Mouse (Mus musculus) G1E-ER4 (cell line): ENCODE measurements around the gene Klk1b4. TPM values are rescaled to one million over a fixed set of nuclear protein-coding genes. Genes with fewer than 3 reads are reported as not detected.
A peak's percentile ranks its signal among the peaks of the same experiment; 100 is the strongest.
"Not testable (repeated sequence)": the region's sequence is repeated elsewhere in the genome, so short reads cannot be mapped to it uniquely, and the experiment has no call there.

Experiments used
- GATA1 ChIP-seq: IDR thresholded peaks from one replicate; pipeline ENCODE4 v1.8.0; 2012; ENCODE audit warnings: low read length, inconsistent platforms
- polyA plus RNA-seq: library from polyadenylated mRNA; stranded (reverse); fragments of >175 nt; gene quantifications from 2 replicates; pipeline ENCODE4 v1.2.3, GENCODE M21; 2012

The Klk1b4 gene
- polyA plus RNA-seq, result not detected in 2 replicates

DNA sequence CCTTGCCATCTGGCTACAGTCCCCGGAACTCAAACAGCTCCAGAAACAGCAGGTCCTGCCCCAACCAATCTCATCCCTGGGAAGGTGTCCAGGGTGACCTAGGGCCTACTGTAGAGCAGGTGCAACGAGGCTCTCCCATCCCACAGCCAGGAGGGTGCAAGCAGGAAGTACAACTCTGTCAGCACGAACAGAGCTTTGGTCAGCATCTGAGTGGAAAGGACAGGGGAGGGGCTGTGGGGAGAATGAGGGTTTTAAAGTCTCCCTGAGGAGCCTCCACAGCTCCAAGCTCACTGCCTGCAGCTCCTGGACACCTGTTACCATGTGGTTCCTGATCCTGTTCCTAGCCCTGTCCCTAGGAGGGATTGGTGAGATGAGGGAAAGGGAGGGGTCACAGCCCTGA lies at the start of gene Klk1b4:
Klk1b4 (plus strand) TSS at position 301 of the 400 bp plus-strand sequence.
- TF ChIP-seq GATA1, result not testable (repeated sequence)

GRCm38 (mm10) chr7:44179299-44180045 lies 27.8 kb upstream of the Klk1b4 start:
- no peak for TF ChIP-seq GATA1

- TF ChIP-seq GATA1, result not testable (repeated sequence)
Observed at GRCm38 (mm10) chr7:44187936-44188335, 19.3 kb upstream of the Klk1b4 start, which contains the start of gene Klk1b24. Gene Klk1b24 (plus strand): TSS chr7:44188236.

DNA sequence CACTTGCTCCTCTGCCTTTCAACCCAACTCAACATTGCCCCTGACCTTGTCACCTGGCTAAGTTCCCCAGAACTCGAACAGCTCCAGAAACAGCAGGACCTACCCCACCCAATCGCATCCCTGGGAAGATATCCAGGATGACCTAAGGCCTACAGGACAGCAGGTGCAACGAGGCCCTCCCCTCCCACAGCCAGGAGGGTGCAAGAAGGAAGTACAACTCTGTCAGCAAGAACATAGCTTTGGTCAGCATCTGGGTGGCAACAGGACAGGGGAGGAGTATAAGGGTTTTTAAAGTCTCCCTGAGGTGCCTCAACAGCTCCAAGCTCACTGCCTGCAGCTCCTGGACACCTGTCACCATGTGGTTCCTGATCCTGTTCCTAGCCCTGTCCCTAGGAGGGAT lies 9.3 kb upstream of the Klk1b4 start, which contains the start of gene Klk1b3:
Klk1b3 (plus strand) TSS at position 301 of the 400 bp plus-strand sequence.
- no peak for TF ChIP-seq GATA1

- no peak for TF ChIP-seq GATA1
Observed at GRCm38 (mm10) chr7:44208307-44208706, 1.1 kb downstream of the Klk1b4 start.

DNA sequence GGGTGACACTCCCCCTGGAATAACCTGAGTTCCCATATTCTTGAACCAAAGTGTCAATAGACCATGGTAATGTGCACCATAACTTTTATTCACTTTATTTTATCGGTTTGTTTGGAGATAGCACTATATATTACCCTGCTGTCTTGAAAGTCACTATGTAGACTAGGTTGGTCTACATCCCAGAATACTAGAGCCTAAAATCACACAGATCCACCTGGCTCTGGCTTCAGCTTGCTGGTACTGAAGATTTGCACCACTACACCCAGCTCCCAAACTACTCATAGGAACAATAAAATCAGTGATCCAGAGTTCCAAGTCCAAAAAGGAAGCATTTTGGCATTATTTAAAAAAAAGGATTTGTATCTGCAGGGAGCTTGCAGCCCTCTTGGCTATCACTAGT lies 8.4 kb downstream of the Klk1b4 start, which contains the start of gene Klk1b5:
Klk1b5 (plus strand) TSS at position 301 of the 400 bp plus-strand sequence.
- no peak for TF ChIP-seq GATA1

GRCm38 (mm10) chr7:44225076-44225475 lies 17.8 kb downstream of the Klk1b4 start, which contains the start of gene Klk1:
Gene Klk1 (plus strand): TSS chr7:44225360.
- no peak for TF ChIP-seq GATA1

- no peak for TF ChIP-seq GATA1
Observed at GRCm38 (mm10) chr7:44235909-44236308, 28.7 kb downstream of the Klk1b4 start, which contains the start of gene Gm36864. Gene Gm36864 (plus strand): TSS chr7:44236177.

DNA sequence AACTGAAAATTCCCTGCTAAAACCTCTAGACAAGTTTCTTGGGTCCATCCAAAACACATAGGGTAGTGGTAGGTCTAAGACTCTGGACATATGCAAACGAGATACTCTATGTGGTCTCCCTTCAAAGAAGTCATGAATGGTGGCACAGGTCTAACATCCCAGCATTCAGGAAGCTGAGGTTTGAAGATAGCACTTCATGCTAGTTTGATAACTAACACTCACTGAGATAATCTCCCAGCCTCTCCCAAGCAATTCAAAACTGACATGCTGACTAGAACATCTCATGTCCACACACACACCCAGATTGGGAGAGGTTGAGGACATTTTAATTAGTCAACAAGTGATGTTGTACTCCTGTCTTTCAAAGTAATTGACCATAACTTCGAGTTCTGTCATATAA lies 32.7 kb downstream of the Klk1b4 start:
- peak; percentile 64 for TF ChIP-seq GATA1

DNA sequence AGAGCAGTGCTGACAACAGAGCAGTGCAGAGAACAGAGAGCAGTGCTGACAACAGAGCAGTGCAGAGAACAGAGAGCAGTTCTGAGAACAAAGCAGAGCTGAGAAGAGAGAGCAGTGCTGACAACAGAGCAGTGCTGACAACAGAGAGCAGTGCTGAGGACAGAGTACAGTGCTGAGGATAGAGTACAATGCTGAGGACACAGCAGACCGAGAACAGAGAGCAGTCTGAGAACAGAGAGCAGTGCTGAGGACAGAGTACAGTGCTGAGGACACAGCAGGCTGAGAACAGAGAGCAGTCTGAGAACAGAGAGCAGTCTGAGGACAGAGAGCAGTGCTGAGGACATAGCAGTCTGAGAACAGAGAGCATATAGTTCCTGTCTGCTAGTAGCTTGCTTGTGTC lies 33.5 kb downstream of the Klk1b4 start:
- no peak for TF ChIP-seq GATA1

DNA sequence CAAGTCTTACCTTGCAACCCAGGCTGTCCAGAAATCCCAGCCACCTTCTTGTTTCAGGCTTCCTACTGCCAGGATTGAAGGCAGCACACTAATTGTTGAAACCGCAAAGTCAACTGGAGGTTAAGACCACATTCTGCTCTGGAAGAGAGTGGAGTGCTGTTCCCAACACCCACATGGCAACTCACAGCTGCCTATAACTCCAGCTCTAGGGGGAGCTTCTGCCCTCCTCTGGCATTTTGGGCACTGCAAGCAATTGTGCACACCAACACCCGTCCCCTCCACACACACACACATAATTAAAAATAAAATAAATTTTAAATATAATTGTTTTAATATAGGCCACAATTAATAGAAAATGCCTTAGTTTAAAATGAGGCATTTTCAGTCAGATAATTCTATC lies 33.9 kb downstream of the Klk1b4 start:
- TF ChIP-seq GATA1, result no peak

- TF ChIP-seq GATA1, result no peak
Observed at GRCm38 (mm10) chr7:44244080-44244479, 36.8 kb downstream of the Klk1b4 start.

DNA sequence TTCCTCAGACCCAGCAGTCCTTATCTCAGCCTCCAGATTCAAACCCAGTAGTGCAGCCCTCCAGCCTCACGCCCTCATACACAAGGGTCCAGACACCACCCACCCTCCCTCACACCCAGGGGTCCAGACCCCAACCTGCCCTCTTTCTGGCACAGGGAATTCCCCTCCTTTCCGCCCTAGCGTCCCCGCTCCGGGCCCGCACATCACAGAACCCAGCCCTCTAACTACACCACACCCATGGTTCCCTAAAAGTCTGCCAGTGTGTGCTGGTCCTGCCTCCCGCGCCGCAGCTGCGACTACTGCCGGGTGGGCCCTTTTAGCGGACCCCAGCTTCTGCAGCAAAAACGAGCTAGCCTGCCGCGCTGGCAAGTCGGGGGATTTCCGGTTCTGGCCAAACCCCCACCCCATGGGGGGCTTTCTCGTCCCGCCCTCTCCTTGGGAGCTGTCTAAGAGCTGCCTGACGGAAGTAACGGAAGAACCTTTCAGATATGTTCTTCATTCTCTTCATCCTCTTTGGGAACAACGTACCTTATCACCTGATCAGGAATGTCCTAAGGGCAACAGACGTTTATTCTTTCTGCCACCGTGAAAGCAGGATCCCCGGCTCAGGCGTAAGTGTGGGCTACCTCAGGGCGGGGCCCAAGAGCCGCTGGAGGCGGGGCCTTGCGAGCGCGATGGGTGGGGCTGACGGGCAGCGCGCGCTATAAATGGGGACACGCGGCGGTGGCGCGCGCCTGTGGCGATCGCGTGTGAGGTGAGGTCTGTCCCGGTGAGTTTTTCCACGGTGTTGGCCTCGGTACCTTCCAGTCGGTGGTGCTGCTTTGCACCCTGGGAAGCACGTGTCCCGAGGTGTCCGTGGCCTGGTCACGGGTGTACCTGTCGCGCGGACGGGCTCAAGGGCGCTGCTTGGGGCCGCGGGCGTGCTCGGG lies 39.1 kb downstream of the Klk1b4 start, which contains the start of the genes 1700028J19Rik and 2410002F23Rik:
1700028J19Rik (minus strand) TSS at position 641 of the 929 bp plus-strand sequence.
2410002F23Rik (plus strand) TSS at position 668 of the 929 bp plus-strand sequence.
- no peak for TF ChIP-seq GATA1

DNA sequence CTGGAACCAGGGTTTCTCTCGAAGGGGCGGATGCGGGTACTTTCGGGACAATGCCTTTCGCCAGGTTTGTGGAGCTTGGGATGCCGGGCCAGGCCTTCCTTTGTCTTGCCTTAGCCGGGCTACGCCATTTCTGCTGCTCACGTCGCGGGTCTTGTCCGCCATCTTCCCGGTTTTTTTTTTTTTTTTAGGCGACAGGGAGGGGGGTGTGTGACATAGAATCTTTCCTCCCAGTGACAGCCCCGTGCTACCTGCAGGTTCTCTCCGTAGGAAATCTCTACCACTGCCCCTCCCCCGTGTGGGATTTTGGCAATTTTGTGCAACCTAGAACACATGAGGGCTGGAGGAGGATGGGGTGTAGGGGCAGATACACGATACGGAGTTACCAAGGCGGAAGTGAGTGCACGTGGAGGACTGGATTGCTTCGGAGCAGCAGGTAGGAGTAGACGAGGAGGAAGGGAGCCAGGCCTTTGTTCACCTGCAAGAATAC lies 39.8 kb downstream of the Klk1b4 start:
- no peak for TF ChIP-seq GATA1

DNA sequence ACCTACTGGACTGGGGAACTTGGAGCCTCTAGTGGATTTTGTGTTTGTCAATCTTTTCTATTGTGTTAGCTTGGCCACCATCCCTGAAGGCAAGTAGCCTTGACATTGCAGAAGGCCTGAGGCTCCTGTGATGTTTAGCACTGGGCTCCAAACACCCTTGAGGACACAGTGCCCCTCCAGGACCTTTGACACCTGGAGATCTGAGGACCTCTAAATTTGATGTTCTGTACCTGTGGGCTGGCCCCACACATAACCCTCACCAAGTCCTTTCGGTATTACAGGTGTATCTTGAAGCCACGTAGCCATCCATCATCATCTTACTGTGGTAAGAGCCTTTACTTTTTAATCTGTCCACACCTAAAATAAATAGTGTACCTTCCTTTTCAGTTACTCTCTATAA lies 40.7 kb downstream of the Klk1b4 start:
- no peak for TF ChIP-seq GATA1
